Mouse (Mus musculus) CH12.LX (cell line): ENCODE measurements around the gene Nedd4.

Source experiments
- BHLHE40 ChIP-seq: IDR thresholded peaks from 2 replicates; pipeline ENCODE4 v1.6.1; 2011; ENCODE audit warnings: mild to moderate bottlenecking, low read depth, low read length, improper control_type of control experiment
- CHD2 ChIP-seq: IDR thresholded peaks from 2 replicates; pipeline ENCODE4 v1.6.1; 2011; ENCODE audit warnings: low read length, improper control_type of control experiment
- CTCF ChIP-seq, 2 experiments: IDR thresholded peaks in 1 of 2; conservative IDR thresholded peaks in 1 of 2; 2 replicates each; pipeline ENCODE4 v1.5.1; 2011 to 2012; ENCODE audit warnings: low read depth in 2 of 2, low read length in 2 of 2, improper control_type of control experiment in 1 of 2, inconsistent platforms in 1 of 2, mild to moderate bottlenecking in 1 of 2, moderate library complexity in 1 of 2
- EP300 ChIP-seq: IDR thresholded peaks from 2 replicates; pipeline ENCODE4 v1.6.1; 2011; ENCODE audit warnings: low read length, improper control_type of control experiment
- ETS1 ChIP-seq: conservative IDR thresholded peaks from 2 replicates; pipeline ENCODE4 v1.6.1; 2012; ENCODE audit warnings: low read depth, mild to moderate bottlenecking, inconsistent platforms, low read length, improper control_type of control experiment, moderate library complexity
- MAFK ChIP-seq: IDR thresholded peaks from 2 replicates; pipeline ENCODE4 v1.6.1; 2011; ENCODE audit warnings: low read length, improper control_type of control experiment; ENCODE audit not compliant: insufficient replicate concordance
- NELFE ChIP-seq: IDR thresholded peaks from 2 replicates; pipeline ENCODE4 v1.6.1; 2011; ENCODE audit warnings: low read depth, low read length, improper control_type of control experiment
- NRF1 ChIP-seq: IDR thresholded peaks from 2 replicates; pipeline ENCODE4 v1.6.1; 2014; ENCODE audit warnings: low read depth, mild to moderate bottlenecking, inconsistent platforms, low read length, improper control_type of control experiment, moderate library complexity
- PAX5 ChIP-seq: IDR thresholded peaks from 2 replicates; pipeline ENCODE4 v1.6.1; 2012; ENCODE audit warnings: low read length, inconsistent platforms, mixed read lengths
- POLR2A ChIP-seq: IDR thresholded peaks from 2 replicates; pipeline ENCODE4 v1.6.1; 2011; ENCODE audit warnings: low read depth, mild to moderate bottlenecking, improper control_type of control experiment, low read length
- RAD21 ChIP-seq: IDR thresholded peaks from 2 replicates; pipeline ENCODE4 v1.6.1; 2011; ENCODE audit warnings: low read depth, mild to moderate bottlenecking, low read length, improper control_type of control experiment, moderate library complexity
- USF1 ChIP-seq: IDR thresholded peaks from 2 replicates; pipeline ENCODE4 v1.6.1; 2014; ENCODE audit warnings: low read depth, mild to moderate bottlenecking, inconsistent platforms, low read length, improper control_type of control experiment
- ZKSCAN1 ChIP-seq: IDR thresholded peaks from 2 replicates; pipeline ENCODE4 v1.6.1; 2012; ENCODE audit warnings: low read depth, inconsistent platforms, low read length, improper control_type of control experiment, borderline replicate concordance
- ZNF384 ChIP-seq: IDR thresholded peaks from 2 replicates; pipeline ENCODE4 v1.6.1; 2012; ENCODE audit warnings: low read depth, low read length, improper control_type of control experiment, inconsistent platforms

- TF ChIP-seq PAX5 (no peak), CTCF (conservative IDR thresholded peaks at IDR 0.05 in 1 of 2, IDR thresholded peaks at IDR 0.05 in 1 of 2; ENCODE audit: low read depth in 2 of 2, low read length in 2 of 2) (no peak), POLR2A (no peak), EP300 (no peak), ZKSCAN1 (no peak), RAD21 (no peak), NRF1 (no peak), ZNF384 (no peak), USF1 (no peak), NELFE (no peak), BHLHE40 (no peak), ETS1 (no peak), MAFK (no peak), CHD2 (no peak)
Measured at GRCm38 (mm10) chr9:72690811-72691210, 28.7 kb downstream of the Nedd4 start.
